Mouse (Mus musculus) midbrain, embryonic 15.5 days (tissue): ENCODE measurements at regions not wholly inside any gene's neighbourhood (a gene's known extent, or its start where the extent isn't known, plus 50 kb on each side); places are given as distances from the start of the nearest gene placed in this dataset.

ENCODE experiments used
- ATAC-seq: fragments of 200-750 bp; cut with Nextera tagmentation; replicated peaks from 2 replicates; pipeline ENCODE4 v1.8.0; 2017; ENCODE audit warnings: moderate TSS enrichment
- H3K27ac ChIP-seq: fragments of 300-500 bp; sonication (generic); 2 replicates; pipeline ENCODE4 v1.5.1; 2015; ENCODE audit warnings: mild to moderate bottlenecking, inconsistent platforms
- H3K27me3 ChIP-seq: fragments of 300-500 bp; sonication (generic); replicated peaks from 2 replicates; pipeline ENCODE4 v1.6.1; 2015; ENCODE audit warnings: inconsistent platforms
- H3K36me3 ChIP-seq: fragments of 300-500 bp; sonication (generic); replicated peaks from 2 replicates; pipeline ENCODE4 v1.6.1; 2015; ENCODE audit warnings: inconsistent platforms
- H3K4me1 ChIP-seq: fragments of 300-500 bp; sonication (generic); 2 replicates; pipeline ENCODE4 v1.6.1; 2015; ENCODE audit warnings: inconsistent platforms
- H3K4me2 ChIP-seq: fragments of 300-500 bp; sonication (generic); 2 replicates; pipeline ENCODE4 v1.6.1; 2015; ENCODE audit warnings: inconsistent platforms, mild to moderate bottlenecking, moderate library complexity
- H3K4me3 ChIP-seq: fragments of 300-500 bp; sonication (generic); 2 replicates; pipeline ENCODE4 v1.5.1; 2015; ENCODE audit warnings: mild to moderate bottlenecking, inconsistent platforms
- H3K9ac ChIP-seq: fragments of 300-500 bp; sonication (generic); 2 replicates; pipeline ENCODE4 v1.6.1; 2015; ENCODE audit warnings: mild to moderate bottlenecking, inconsistent platforms
- H3K9me3 ChIP-seq: fragments of 300-500 bp; sonication (generic); 2 replicates; pipeline ENCODE4 v1.6.1; 2016; ENCODE audit warnings: inconsistent platforms
- WGBS: fragments of 180-500 bp; shearing (Covaris S2); methylation state at CpG from one replicate; pipeline ENCODE4 v1.1.7; 2015; ENCODE audit warnings: mixed read lengths; 5-methylcytosine and 5-hydroxymethylcytosine counted together

DNA sequence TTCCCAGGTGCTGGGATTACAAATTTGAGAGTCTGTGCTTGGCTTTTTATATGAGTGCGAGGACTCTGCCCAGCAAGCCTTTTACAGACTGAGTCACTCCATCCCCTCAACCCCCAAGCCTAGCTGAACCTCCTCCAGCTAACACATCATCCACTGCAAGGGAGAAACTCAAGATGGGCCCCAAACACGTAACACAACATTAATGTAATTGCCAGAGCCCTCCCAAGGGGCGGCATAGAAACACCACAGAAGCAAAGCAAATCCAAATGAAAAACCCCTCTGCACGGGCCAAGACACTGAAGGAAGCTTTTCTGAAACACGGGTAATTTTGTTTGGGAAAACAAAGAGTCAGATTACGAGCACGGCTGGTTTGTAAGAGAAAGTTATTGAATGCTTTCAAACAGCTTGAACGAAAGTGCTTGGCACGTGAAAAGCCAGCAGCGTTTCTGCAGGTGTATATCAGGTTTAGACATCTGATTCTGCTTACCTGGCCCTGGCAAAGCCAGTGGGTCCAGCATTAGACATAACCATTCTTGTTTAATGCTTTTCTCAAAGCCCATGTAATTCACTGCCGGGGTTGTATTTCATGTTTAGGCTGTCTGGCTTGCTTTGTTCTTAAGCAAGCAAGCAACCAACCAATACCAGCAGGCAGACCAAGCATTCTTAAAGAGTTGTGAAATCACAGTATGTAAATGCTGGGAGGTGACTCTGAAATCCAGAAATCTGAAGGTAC is 132.8 kb downstream of the Ets2 start:
- WGBS, result 60% methylated on average over 11 of the region's 11 CpGs
- Histone ChIP-seq H3K27ac (no peak overlapping the region), H3K4me3 (no peak overlapping the region), H3K27me3 (no peaks in the 10 kb centered on the region), H3K9me3 (no peaks in the 10 kb centered on the region), H3K4me1 (peaks cover 22% of the 10 kb centered on the region), H3K4me2 (no peak overlapping the region), H3K36me3 (no peaks in the 10 kb centered on the region), H3K9ac (no peak overlapping the region)
- no peak for ATAC-seq

DNA sequence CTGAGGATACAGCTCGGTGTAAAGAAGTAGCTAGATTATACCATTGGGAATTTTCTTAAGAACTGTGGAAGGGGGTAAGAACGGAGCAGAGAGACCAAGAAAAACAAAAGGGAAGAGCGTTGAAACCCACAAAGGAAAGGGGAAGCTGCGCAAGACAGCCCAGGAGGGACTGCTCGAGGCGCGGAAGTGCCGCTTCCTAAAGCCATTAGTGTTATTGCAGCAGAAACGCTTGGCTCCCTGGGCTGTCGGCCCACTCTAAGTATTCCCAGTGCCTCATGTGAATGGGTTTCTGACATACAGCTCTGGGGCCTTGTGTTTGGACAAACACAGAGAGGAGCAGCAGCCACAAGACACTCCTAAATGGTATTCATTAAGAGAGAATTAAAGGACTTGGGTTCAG is 131.6 kb downstream of the Ets2 start:
- no peak overlapping the region for H3K27ac ChIP-seq
- H3K4me2 ChIP-seq, result no peak overlapping the region
- WGBS, result 87% methylated on average over 10 of the region's 10 CpGs
- H3K27me3 ChIP-seq, result no peaks in the 10 kb centered on the region
- no peaks in the 10 kb centered on the region for H3K36me3 ChIP-seq
- no peak for ATAC-seq
- H3K9me3 ChIP-seq, result no peaks in the 10 kb centered on the region
- peaks cover 22% of the 10 kb centered on the region for H3K4me1 ChIP-seq
- no peak overlapping the region for H3K4me3 ChIP-seq
- H3K9ac ChIP-seq, result no peak overlapping the region

- peak overlapping the region; percentile 77 for H3K27ac ChIP-seq
- no peaks in the 10 kb centered on the region for H3K9me3 ChIP-seq
- no peak overlapping the region for H3K4me2 ChIP-seq
- H3K27me3 ChIP-seq, result no peaks in the 10 kb centered on the region
- no peak overlapping the region for H3K4me3 ChIP-seq
- ATAC-seq, result peak; percentile 68; the same call in 1 of the 2 replicates
- no peaks in the 10 kb centered on the region for H3K36me3 ChIP-seq
- H3K4me1 ChIP-seq, result peaks cover 22% of the 10 kb centered on the region
- WGBS, result 52% methylated on average over 9 of the region's 9 CpGs
- H3K9ac ChIP-seq, result no peak overlapping the region
Measured at GRCm38 (mm10) chr16:95832346-95832739, 130.5 kb downstream of the Ets2 start.

GRCm38 (mm10) chr16:95831566-95832345 is 129.9 kb downstream of the Ets2 start:
- Histone ChIP-seq H3K27ac (peak overlapping the region; percentile 77), H3K4me2 (0 out of 2 replicates have a peak overlapping the region, but pooled peaks have one; percentile 5), H3K9ac (no peak overlapping the region), H3K4me3 (no peak overlapping the region), H3K27me3 (no peaks in the 10 kb centered on the region), H3K36me3 (no peaks in the 10 kb centered on the region), H3K4me1 (peaks cover 22% of the 10 kb centered on the region), H3K9me3 (no peaks in the 10 kb centered on the region)
- 49% methylated on average over 11 of the region's 11 CpGs for WGBS
- ATAC-seq, result peak; percentile 90

- H3K9ac ChIP-seq, result no peak overlapping the region
- WGBS, result 82% methylated on average over 6 of the region's 6 CpGs
- H3K4me3 ChIP-seq, result no peak overlapping the region
Measured at GRCm38 (mm10) chr16:95827402-95827737, 125.5 kb downstream of the Ets2 start.

GRCm38 (mm10) chr16:95826681-95827401 is 125.0 kb downstream of the Ets2 start:
- Histone ChIP-seq H3K9me3 (no peaks in the 10 kb centered on the region), H3K9ac (no peak overlapping the region), H3K4me1 (peaks cover 18% of the 10 kb centered on the region), H3K27ac (no peak overlapping the region), H3K4me2 (no peak overlapping the region), H3K27me3 (no peaks in the 10 kb centered on the region), H3K4me3 (no peak overlapping the region), H3K36me3 (no peaks in the 10 kb centered on the region)
- no peak for ATAC-seq
- WGBS, result 89% methylated on average over 5 of the region's 5 CpGs

More at GRCm38 (mm10) chr16:95827402-95827737, 125.5 kb downstream of the Ets2 start:
- no peaks in the 10 kb centered on the region for H3K36me3 ChIP-seq
- H3K9me3 ChIP-seq, result no peaks in the 10 kb centered on the region
- no peak for ATAC-seq
- H3K4me1 ChIP-seq, result peaks cover 23% of the 10 kb centered on the region
- H3K4me2 ChIP-seq, result no peak overlapping the region
- H3K27ac ChIP-seq, result no peak overlapping the region
- no peaks in the 10 kb centered on the region for H3K27me3 ChIP-seq

DNA sequence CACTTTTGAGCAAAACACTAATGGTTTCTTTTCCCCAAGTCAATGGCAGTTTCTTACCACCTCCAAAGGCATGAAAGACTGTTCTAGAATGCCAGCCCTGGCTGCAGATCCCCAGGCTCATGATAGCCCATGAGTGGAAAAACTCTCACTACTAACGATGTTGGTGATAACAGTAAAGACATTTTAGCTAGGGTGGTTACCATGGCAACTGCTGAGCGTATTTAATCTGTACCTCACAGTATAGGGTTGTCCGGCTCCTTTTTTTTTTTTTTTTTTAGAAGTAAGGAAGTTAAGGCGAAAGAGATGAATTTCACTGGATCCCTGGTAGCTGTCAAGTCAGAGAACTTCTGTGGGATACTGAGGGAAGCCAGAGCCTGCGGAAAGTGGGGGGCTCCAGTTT is 123.8 kb downstream of the Ets2 start:
- H3K27ac ChIP-seq, result no peak overlapping the region
- H3K27me3 ChIP-seq, result no peaks in the 10 kb centered on the region
- no peak overlapping the region for H3K4me2 ChIP-seq
- H3K9ac ChIP-seq, result no peak overlapping the region
- no peaks in the 10 kb centered on the region for H3K36me3 ChIP-seq
- H3K4me3 ChIP-seq, result no peak overlapping the region
- no peaks in the 10 kb centered on the region for H3K9me3 ChIP-seq
- WGBS, result 45% methylated on average over 5 of the region's 5 CpGs
- peaks cover 11% of the 10 kb centered on the region; the same call in 1 of the 2 replicates for H3K4me1 ChIP-seq
- ATAC-seq, result peak; percentile 70

- Histone ChIP-seq H3K4me3 (no peak overlapping the region), H3K9me3 (no peaks in the 10 kb centered on the region), H3K4me2 (no peak overlapping the region), H3K27ac (no peak overlapping the region), H3K36me3 (no peaks in the 10 kb centered on the region), H3K27me3 (no peaks in the 10 kb centered on the region), H3K4me1 (peaks cover 11% of the 10 kb centered on the region; the same call in 1 of the 2 replicates), H3K9ac (no peak overlapping the region)
- 37% methylated on average over 7 of the region's 7 CpGs for WGBS
- ATAC-seq, result peak; percentile 62; the same call in 1 of the 2 replicates
Measured at GRCm38 (mm10) chr16:95824720-95825534, 123.1 kb downstream of the Ets2 start.

DNA sequence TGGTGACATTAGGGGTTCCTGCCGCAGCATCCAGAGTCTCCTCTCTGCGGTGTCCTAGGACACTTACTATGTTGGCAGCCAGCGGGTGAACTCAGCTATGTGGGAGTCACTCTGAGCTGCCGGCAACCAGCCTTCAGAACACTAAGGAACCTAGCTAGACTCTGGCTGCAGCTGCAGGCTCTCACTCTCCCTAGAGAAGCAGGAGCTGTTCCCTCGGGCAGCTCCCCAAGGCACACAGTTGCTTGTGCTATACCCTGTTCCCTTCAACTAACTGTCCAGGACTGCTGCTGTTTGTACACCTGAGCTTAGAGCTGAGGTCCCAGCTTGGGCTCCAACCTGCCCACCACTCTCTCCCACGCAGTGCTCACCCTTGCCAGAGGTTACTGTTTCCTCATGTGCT is 121.9 kb downstream of the Ets2 start:
- Histone ChIP-seq H3K36me3 (no peaks in the 10 kb centered on the region), H3K4me1 (peaks cover 11% of the 10 kb centered on the region; the same call in 1 of the 2 replicates), H3K4me2 (no peak overlapping the region), H3K9ac (no peak overlapping the region), H3K27me3 (no peaks in the 10 kb centered on the region), H3K4me3 (no peak overlapping the region), H3K9me3 (no peaks in the 10 kb centered on the region), H3K27ac (no peak overlapping the region)
- no peak for ATAC-seq
- WGBS, result 68% methylated on average over 6 of the region's 6 CpGs

GRCm38 (mm10) chr16:95821080-95821479 is 119.2 kb downstream of the Ets2 start:
- Histone ChIP-seq H3K27ac (no peak overlapping the region), H3K27me3 (no peaks in the 10 kb centered on the region), H3K4me2 (no peak overlapping the region), H3K9me3 (no peaks in the 10 kb centered on the region), H3K4me3 (no peak overlapping the region), H3K36me3 (no peaks in the 10 kb centered on the region), H3K4me1 (peaks cover 11% of the 10 kb centered on the region; the same call in 1 of the 2 replicates), H3K9ac (no peak overlapping the region)
- 87% methylated on average over 7 of the region's 7 CpGs for WGBS
- no peak for ATAC-seq

- no peak for ATAC-seq
- H3K4me1 ChIP-seq, result peaks cover 9% of the 10 kb centered on the region; the same call in 1 of the 2 replicates
- H3K4me3 ChIP-seq, result no peak overlapping the region
- 92% methylated on average over 8 of the region's 8 CpGs for WGBS
- no peaks in the 10 kb centered on the region for H3K36me3 ChIP-seq
- no peak overlapping the region for H3K9ac ChIP-seq
- H3K9me3 ChIP-seq, result no peaks in the 10 kb centered on the region
- no peak overlapping the region for H3K27ac ChIP-seq
- no peak overlapping the region for H3K4me2 ChIP-seq
- no peaks in the 10 kb centered on the region for H3K27me3 ChIP-seq
Measured at GRCm38 (mm10) chr16:95820606-95821005, 118.7 kb downstream of the Ets2 start.
